Mouse (Mus musculus): ENCODE data around the gene Zfp1.

DNA sequence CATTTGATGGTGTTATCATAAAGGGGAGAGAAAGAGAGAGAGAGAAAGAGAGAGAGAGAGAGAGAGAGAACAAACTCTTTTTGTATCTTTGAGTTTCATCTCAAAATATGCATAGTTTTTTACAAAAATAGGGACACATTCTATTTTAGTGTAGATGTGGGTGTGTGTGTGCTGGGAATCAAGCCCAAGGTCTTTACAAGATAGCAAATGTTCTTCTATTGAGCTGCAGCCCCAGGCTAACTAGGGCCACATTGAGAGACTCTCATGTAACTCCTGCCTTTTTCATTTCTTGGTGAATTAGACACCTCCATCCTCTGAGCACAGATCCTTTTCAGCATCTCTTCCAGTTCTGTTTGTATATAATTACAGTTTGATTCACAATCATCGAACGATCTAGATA, 2.1 kb upstream of the Zfp1 start:
- TF ChIP-seq CTCF (IDR thresholded peaks at IDR 0.05; ENCODE audit: low read depth, low read length) (no peak), POLR2A (IDR thresholded peaks at IDR 0.05; ENCODE audit: extremely low read depth, insufficient read depth, low read length) (no peak)

Data from liver, adult 2 months (tissue).